21 mouse cellular contexts compared by ENCODE assay signal in the genomic region with DNA sequence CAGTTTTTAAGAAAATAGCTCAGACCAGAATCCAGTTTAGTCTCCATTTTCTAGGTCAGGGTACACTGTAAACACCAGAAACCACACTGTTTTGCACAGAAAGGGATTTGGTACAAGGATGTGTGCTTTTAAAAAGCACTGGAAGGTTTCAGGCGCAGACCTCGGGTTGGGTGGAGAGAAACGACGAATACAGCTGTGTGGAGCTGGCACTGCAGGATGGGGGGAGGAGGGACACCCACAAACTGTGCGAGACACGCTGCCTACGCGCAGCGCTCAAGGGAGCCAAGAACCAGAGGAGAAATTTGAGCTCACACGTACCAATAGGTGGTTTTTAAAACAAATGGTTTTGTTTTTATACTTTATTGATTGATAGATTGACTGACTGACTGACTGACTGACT. TPM values are rescaled to one million over a fixed set of nuclear protein-coding genes. Genes with fewer than 3 reads are reported as not detected.
DNase-seq lines count a peak whose midpoint lies in the region; ATAC-seq lines count a peak whose summit lies in the region.
"Had no signal": no experiment of that assay in that cellular context is flagged by ENCODE, and none has a peak within 500 bp of the region (broad histone marks: within the 10 kb centered on the region; RNA-seq: fewer than 3 reads in every experiment).

No protein-coding gene starts in this region.

- no peaks in the 10 kb centered on the region for H3K4me1 ChIP-seq in embryonic facial prominence, embryonic 14.5 days (ENCODE audit: control insufficient read depth, insufficient read depth, low read length)
- H3K4me1 ChIP-seq in embryonic facial prominence, embryonic 10.5 days = no peaks in the 10 kb centered on the region
- H3K4me1 ChIP-seq: hindbrain, embryonic 15.5 days; neural tube, embryonic 12.5 days had no signal

- H3K4me3 ChIP-seq in embryonic facial prominence, embryonic 14.5 days (ENCODE audit: low read depth, low read length) = no peak overlapping the region
- no peak overlapping the region for H3K4me3 ChIP-seq in embryonic facial prominence, embryonic 10.5 days
- H3K4me3 ChIP-seq: embryonic facial prominence, embryonic 13.5 days; forebrain, embryonic 15.5 days; hindbrain, embryonic 15.5 days; megakaryocyte, embryonic 14.5 days; neural tube, embryonic 12.5 days had no signal

- WGBS in embryonic facial prominence, embryonic 14.5 days = 47% methylated on average over 10 of the region's 10 CpGs
- WGBS in embryonic facial prominence, embryonic 10.5 days = 80% methylated on average over 10 of the region's 10 CpGs

- H3K4me2 ChIP-seq in embryonic facial prominence, embryonic 14.5 days (ENCODE audit: low read depth, low read length) = no peak overlapping the region
- H3K4me2 ChIP-seq: embryonic facial prominence, embryonic 13.5 days; forebrain, embryonic 15.5 days; hindbrain, embryonic 15.5 days; lung, embryonic 14.5 days; neural tube, embryonic 12.5 days had no signal

- no peaks in the 10 kb centered on the region for H3K9me3 ChIP-seq in embryonic facial prominence, embryonic 14.5 days (ENCODE audit: control insufficient read depth, low read length)
- H3K9me3 ChIP-seq in embryonic facial prominence, embryonic 10.5 days = no peaks in the 10 kb centered on the region
- H3K9me3 ChIP-seq: embryonic facial prominence, embryonic 13.5 days; forebrain, embryonic 15.5 days; hindbrain, embryonic 15.5 days; megakaryocyte, embryonic 14.5 days; neural tube, embryonic 12.5 days had no signal

- ATAC-seq in embryonic facial prominence, embryonic 14.5 days (ENCODE audit: low read depth) = no peak
- ATAC-seq: forebrain, embryonic 15.5 days; midbrain, embryonic 16.5 days; Patski had no signal

- H3K27me3 ChIP-seq in embryonic facial prominence, embryonic 14.5 days (replicated peaks; ENCODE audit: control insufficient read depth, insufficient read depth, low read length) = no peaks in the 10 kb centered on the region
- no peaks in the 10 kb centered on the region for H3K27me3 ChIP-seq in embryonic facial prominence, embryonic 10.5 days (replicated peaks; ENCODE audit: low read depth, poor library complexity, severe bottlenecking)
- H3K27me3 ChIP-seq: embryonic facial prominence, embryonic 13.5 days; forebrain, embryonic 15.5 days; hindbrain, embryonic 15.5 days; neural tube, embryonic 12.5 days; Patski had no signal

- H3K27ac ChIP-seq in embryonic facial prominence, embryonic 14.5 days (replicated peaks; ENCODE audit: low read depth, low read length) = no peak overlapping the region
- H3K27ac ChIP-seq in embryonic facial prominence, embryonic 10.5 days (replicated peaks) = no peak overlapping the region
- H3K27ac ChIP-seq: embryonic facial prominence, embryonic 13.5 days; forebrain, embryonic 15.5 days; hindbrain, embryonic 15.5 days; neural tube, embryonic 12.5 days had no signal

- no peak overlapping the region for H3K9ac ChIP-seq in embryonic facial prominence, embryonic 14.5 days (ENCODE audit: low read depth, low read length)
- H3K9ac ChIP-seq: embryonic facial prominence, embryonic 13.5 days; forebrain, embryonic 15.5 days; hindbrain, embryonic 15.5 days; lung, embryonic 14.5 days; neural tube, embryonic 12.5 days had no signal

- H3K36me3 ChIP-seq in embryonic facial prominence, embryonic 14.5 days (ENCODE audit: control insufficient read depth, insufficient read depth, low read length) = no peaks in the 10 kb centered on the region
- no peaks in the 10 kb centered on the region for H3K36me3 ChIP-seq in embryonic facial prominence, embryonic 10.5 days (replicated peaks)
- H3K36me3 ChIP-seq: embryonic facial prominence, embryonic 13.5 days; forebrain, embryonic 15.5 days; hindbrain, embryonic 15.5 days; neural tube, embryonic 12.5 days had no signal

- peak; percentile 58 for DNase-seq in embryonic facial prominence, embryonic 14.5 days (ENCODE audit: low spot score)
- no peak for DNase-seq in embryonic facial prominence, embryonic 10.5 days (ENCODE audit: low spot score)
- DNase-seq in lung, postnatal 10 days = peak; percentile 42
- DNase-seq in lung, postnatal 25 days (ENCODE audit: low spot score) = no peak
- peak; percentile 51 for DNase-seq in right cerebral cortex, postnatal 25 days
- DNase-seq in thymus, postnatal 4 days = peak; percentile 77
- DNase-seq in urinary bladder, adult 2 months (ENCODE audit: low spot score) = no peak
- DNase-seq in layer of hippocampus, postnatal 14 days (ENCODE audit: low spot score in 2 of 2) = no peak
- DNase-seq: cerebellum, adult 11-12 months; gastrocnemius, postnatal 14 days; heart, postnatal 14 days; kidney, adult 18-20 months; kidney, postnatal 36 days; lung, embryonic 14.5 days had no signal

RNA-seq across cellular contexts. Expression of a gene that starts 40.0 kb away (rescaled TPM):
- polyA plus RNA-seq in embryonic facial prominence, embryonic 14.5 days (2014; fragmentation: Nextera tagmentation; extraction: Ambion mirVana) = 53.8 and 59.1 TPM in 2 replicates
- 24.8 and 25.1 TPM in 2 replicates for polyA plus RNA-seq in embryonic facial prominence, embryonic 10.5 days (2016; fragmentation: Nextera tagmentation; extraction: Ambion mirVana)
- 43.4 and 49.6 TPM in 2 replicates for polyA plus RNA-seq in urinary bladder, adult 2 months (2012; rRNA removed)
- total RNA-seq in layer of hippocampus, postnatal 14 days (2021) = 100 to 1,000 TPM; 143 to 146 TPM

Comparison
In these comparisons a context has a peak if more than half of its experiments do, and no peak if none do; other contexts are left out.
1. DNase-seq: peak in embryonic facial prominence, embryonic 14.5 days (single experiment), lung, postnatal 10 days (single experiment), right cerebral cortex, postnatal 25 days (single experiment) and thymus, postnatal 4 days (single experiment); none in embryonic facial prominence, embryonic 10.5 days (single experiment), lung, postnatal 25 days (single experiment), urinary bladder, adult 2 months (single experiment) and layer of hippocampus, postnatal 14 days (0 of 2).